Mouse (Mus musculus) v-Abl transformed pro-B cells (cell line): ENCODE data around the gene Gm8332.
"Not testable (repeated sequence)": the region's sequence is repeated elsewhere in the genome, so short reads cannot be mapped to it uniquely, and the experiment has no call there.

ENCODE experiments used
- in situ Hi-C, 2 experiments: fragments of 400-800 bp; cut with MboI; formaldehyde crosslinking; loops; one replicate each; pipeline ENCODE4 v1.15.1; 2025; ENCODE audit not compliant: unreplicated experiment in 2 of 2

Gene Gm8332

GRCm38 (mm10) chr12:88250000-88250399, at the start of gene Gm8332:
Gene Gm8332, minus strand, starts transcription at chr12:88250100.
- in situ Hi-C loops, result loop anchor here in 1 of 2 experiments (25.0 kb wide), 1 partner anchor 838 kb away; no protein-coding TSS in a partner anchor

DNA sequence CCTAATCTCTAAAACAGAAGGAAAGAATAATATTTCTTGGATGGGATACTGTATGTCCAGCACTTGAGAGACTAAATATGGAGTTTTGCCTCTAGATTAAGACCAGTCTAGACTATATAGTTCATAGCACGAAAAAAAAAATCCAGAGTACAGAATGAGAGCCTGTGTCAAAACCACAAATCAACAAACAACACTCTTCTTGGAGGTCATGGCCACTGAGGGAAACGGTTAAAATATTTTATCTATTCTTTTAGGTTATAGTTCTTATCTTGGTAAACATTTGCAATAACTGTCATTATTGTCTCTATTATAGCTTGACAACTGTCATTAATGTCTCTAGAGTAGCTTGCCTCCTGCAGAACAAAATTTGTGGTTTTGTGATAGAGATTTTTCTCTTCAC, 47.3 kb upstream of the Gm8332 start:
- in situ Hi-C loops, result not testable (repeated sequence)

GRCm38 (mm10) chr12:88293082-88293481, 43.2 kb upstream of the Gm8332 start:
- in situ Hi-C loops, result not testable (repeated sequence)

GRCm38 (mm10) chr12:88285224-88285623, 35.3 kb upstream of the Gm8332 start:
- in situ Hi-C loops, result not testable (repeated sequence)

- in situ Hi-C loops, result not testable (repeated sequence)
These were observed 24.5 kb upstream of the Gm8332 start, which contains the start of gene Gm5662 for GRCm38 (mm10) chr12:88274400-88274799. Gene Gm5662, minus strand, starts transcription at chr12:88274500.

- in situ Hi-C loops, result no loop called here
These were observed 7.3 kb upstream of the Gm8332 start for GRCm38 (mm10) chr12:88257241-88257640.

DNA sequence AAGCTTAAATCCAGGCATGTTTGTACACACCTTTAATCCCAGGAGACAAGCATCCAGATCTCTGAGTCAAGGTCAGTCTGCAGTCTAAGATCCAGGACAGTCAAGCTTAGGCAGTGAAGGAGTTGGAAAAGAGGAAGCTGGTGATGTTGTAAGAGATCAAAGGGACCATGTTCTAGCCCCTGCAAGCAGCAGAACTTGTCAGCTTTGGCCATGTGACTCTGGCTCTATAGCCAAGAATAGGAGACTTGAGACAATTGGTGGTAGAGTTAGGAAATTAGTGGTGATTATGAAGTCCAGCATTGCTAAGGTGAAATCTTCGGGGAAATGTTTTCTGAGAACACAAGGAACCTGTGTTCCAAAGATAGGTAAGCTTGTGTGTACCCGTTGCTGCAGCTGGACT, 6.0 kb upstream of the Gm8332 start:
- in situ Hi-C loops, result not testable (repeated sequence)

DNA sequence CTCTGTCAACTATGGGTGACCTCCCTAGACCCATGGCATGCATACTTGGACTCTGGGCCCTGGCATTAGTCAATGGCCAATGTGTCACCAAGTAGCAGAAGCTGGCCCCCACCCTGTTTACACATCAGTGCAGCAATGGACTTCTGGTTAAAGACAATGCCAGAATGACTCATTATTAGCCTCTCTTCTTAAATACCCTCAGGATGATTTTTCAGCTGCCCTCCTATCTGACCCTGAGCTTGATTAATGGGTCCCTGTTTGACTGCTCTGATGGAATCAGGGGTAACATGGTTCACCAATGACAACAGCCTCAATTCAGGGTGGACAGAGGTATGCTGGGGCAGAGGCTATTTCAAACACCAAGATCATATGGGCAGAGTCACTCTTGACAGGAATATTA, 4.1 kb downstream of the Gm8332 start:
- in situ Hi-C loops, result loop anchor here in 1 of 2 experiments (25.0 kb wide), 1 partner anchor 833 kb away; no protein-coding TSS in a partner anchor

DNA sequence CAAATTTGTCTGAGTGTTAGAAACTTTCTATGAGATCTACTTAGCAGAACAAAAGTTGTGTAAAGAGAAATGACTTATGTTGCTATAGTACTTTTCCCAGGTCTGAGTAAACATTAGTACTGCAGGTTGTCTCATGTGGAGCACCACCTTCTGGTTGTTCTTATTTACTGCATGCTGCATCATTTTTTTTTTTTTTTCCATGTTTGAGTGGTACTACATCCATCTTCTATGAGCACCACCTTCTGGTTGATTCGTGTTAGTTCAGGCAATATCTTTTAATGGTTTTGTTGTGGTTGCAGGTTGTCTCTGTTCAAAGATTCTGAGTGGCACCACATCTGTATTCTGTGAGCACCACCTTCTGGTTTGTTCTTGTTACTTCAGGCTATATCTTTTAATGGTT, 7.0 kb downstream of the Gm8332 start:
- in situ Hi-C loops, result loop anchor here in 1 of 2 experiments (25.0 kb wide), 1 partner anchor 831 kb away; no protein-coding TSS in a partner anchor

DNA sequence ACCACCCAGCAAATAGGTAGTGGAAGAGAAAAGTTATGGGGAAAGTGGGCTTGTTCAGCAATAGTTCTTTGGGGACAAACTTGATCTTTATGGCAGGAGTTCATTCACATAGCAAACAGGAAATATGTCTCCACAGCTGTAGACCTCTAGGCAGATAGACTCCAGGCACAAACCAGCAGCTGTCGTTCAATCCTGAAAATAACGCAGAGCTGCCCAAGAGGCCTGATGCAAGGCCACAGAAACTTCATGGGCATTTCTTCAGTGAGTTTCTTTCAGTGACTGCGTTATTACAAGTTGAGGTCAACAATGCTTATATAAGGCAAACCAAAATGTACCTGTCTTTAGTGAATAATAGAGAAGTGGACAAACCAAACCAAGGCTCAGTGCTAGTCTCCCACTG, 30.5 kb downstream of the Gm8332 start:
- in situ Hi-C loops, result no loop called here

DNA sequence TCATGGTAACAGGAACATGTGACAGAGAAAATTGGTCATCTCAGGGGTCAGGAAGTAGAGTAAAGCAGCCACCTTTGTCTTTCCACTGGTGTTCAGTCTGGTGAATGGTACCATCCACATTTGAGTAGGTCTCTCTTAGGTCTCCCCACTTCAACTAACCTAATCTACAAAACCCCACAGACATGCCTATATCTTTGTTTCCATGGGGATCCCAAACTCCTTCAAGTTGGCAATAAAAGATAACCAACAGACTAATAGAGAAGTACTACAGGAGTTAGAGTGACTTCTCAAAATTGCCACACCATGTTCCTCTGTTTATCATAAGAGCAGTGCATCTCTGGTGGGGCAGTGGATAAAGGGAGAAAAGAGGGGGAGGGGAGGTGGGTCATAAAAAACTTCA, 31.8 kb downstream of the Gm8332 start:
- in situ Hi-C loops, result not testable (repeated sequence)

GRCm38 (mm10) chr12:88214641-88215040, 35.3 kb downstream of the Gm8332 start:
- in situ Hi-C loops, result no loop called here

DNA sequence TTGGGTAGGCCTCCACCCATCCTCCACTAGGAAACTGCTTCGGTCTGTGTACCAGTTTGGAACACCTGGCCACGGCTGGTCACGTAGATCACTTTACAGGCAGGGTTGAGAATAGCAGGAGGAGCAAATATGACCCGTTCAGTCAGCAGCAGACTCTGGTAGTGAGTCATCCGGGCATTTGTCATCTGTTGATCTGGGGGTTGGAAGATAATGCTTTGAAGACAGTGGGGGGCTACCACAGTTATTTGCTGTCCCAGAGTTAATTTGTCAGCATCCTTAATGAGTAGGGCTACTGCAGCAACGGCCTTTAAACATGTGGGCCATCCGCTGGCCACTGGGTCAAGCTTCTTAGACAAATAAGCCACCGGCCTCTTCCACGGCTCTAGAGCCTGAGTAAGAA, 38.4 kb downstream of the Gm8332 start:
- in situ Hi-C loops, result not testable (repeated sequence)

DNA sequence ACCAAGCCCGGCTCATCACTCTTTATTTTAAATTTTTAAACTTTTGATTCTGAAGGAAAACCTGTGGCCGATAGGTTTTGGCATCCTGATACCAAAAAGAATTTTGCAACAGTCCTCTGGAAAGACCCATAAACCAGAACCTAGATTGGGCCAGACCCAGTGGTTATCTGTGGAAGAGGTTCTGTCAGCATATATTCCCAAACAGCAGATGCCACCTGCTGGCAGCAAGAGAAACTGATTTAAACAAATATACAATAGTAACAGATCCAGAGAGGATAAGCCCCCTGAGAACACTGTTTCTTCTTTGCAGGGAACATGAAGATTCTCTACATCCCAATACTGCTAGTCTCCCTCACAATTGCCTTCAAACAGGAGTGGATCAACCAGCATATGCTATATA, 47.0 kb downstream of the Gm8332 start:
- in situ Hi-C loops, result no loop called here
